Mouse (Mus musculus) hindlimb bud, embryonic 11.5 days (tissue): Measurements from ENCODE around the gene Sptbn4.

Source experiments
- DNase-seq: peaks from one replicate; pipeline ENCODE4 v3.0.0-alpha.2; 2012; ENCODE audit warnings: low read depth, low spot score; ENCODE audit errors: extremely low spot score

The Sptbn4 gene

DNA sequence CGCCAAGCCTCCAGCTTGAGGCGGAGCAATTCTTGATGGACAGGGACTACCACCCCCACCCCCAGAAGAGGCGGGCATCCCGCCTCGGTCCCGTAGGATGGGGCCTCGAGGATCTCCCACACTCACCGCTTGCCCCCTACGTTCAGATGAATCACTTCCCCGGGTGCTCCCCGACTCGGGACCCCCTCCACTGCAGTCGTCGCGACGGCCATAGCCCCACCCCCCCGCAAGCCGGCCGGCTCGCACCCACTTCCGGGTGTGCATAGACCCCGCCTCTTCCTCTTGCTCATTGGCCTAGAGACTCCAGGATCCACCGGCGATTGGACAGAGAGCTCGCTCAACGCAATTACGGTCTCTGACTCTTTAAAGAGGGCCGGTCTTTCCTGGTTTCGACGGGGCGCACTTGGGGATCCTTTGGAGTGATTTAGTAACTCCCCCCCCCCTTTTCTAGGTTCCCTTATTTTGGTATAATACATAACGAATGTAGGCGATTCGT is 91.7 kb downstream of the Sptbn4 start, which contains the start of gene Shkbp1:
Gene Shkbp1 (minus strand): TSS at position 275 of the 496 bp plus-strand sequence.
- DNase-seq = peak; percentile 52

GRCm38 (mm10) chr7:27355261-27355660 is 92.2 kb downstream of the Sptbn4 start:
- no peak for DNase-seq

- no peak for DNase-seq
These were observed 92.7 kb downstream of the Sptbn4 start for GRCm38 (mm10) chr7:27354783-27355182.

DNA sequence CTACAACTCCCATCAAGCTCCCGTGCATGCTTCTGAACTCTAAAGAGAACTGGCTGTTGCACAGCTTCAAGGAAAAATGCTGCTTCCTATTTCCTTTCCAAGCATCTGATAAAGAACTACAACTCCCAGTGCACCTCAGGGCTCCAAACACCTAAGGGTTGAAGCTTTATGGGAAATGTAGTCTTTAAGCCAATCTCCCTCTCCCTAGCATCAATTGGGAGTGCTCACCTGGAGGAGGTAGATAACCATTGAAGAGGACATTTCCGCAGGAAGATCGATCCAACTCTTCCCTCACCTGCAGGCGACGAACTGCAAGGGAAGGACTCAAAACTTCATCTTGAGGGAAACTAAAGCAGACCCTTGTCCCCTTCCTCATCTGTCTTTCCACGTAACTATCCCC is 93.3 kb downstream of the Sptbn4 start:
- no peak for DNase-seq

DNA sequence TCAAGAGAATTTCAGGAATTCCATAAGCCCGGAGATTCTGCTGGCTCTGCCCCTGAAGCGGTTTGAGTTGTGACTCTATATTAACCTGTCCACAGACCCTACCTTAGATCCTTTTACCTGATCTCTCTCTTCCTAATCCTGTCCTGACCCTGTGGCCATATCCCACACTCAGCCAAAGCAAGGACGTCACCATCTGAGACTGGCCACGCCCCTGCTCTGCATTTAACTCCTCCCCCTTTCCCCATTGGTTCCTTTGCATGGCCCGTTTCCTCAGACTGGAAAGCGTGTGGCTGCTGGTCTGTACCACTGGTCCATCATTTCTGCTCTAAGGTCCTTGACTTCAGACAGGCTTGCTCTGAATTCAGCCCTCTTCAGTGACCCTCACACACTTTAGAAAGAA is 102.0 kb downstream of the Sptbn4 start:
- DNase-seq = no peak

DNA sequence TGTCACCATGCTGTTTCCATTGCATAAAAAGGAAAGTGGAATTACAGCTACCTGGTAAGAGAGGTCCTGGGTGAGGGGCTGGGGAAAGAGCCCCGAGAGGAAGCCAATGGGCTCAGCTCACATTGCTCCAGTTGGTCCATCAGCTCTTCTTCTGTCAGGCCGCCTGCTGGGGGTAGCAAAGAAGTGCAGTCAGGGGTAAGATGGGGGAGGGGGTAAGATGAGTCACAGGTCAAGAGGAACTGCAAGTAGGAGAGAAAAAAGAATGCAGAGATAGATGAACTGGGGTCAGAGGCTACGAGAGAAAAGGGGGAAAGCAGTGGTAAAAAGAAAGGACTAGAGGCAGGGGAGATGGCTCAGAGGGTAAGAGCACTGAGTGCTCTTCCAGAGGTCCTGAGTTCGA is 104.9 kb downstream of the Sptbn4 start:
- DNase-seq = no peak

- no peak for DNase-seq
These were observed 108.0 kb downstream of the Sptbn4 start for GRCm38 (mm10) chr7:27339519-27339918.

DNA sequence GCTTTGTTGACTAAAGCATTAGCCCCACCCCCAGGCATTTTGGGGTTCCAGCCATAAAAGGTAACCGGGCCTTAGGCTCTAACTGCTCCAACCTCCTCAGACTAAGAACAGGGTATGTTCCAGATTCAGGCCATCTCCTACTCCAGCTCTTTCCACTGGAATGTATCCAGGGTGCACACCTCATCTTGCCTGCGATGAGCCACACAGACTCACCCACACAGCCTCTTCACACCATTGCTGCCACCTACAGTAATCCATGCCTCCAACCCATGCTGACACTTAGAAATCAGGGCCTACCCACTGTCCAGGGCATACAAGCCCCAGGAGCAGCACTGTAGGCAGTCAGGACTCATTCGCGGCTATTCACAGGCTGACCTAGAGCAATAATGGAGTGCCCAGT is 108.4 kb downstream of the Sptbn4 start:
- no peak for DNase-seq

DNA sequence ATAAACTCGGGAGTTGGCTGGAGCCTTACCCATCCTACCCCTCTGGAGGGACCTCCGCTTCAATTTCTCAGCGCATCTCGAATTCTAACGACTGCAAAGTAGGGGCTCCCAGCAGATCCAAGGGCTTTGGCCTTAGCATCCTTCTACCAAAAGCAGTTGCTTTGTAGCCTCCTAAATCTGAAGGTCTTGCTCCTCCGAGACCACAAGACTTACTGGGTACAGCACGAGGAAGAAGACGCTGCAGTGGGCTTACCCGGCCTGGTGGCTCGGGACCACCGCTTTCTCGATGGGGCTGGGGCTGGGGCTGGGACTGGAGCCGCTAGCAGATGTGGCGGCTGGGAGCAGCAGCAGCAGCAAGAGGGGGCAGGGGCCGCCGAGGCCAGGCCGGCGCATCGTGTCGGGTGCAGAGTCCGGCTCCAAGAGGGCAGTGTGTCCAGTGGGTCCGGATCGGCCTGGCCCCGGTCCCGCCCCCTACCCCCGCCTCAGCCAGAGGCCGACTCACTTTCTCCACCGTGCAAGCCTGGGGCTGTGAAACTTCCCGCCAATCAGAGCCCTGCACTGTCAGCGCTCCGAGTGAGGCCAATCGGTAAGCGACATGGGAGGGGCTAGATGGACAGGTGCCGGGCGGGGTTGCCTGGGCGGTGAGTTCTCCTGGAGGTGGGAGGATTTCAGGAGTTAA is 110.2 kb downstream of the Sptbn4 start, which contains the start of gene Ltbp4:
Gene Ltbp4 (minus strand): TSS at position 518 of the 679 bp plus-strand sequence.
- no peak for DNase-seq

GRCm38 (mm10) chr7:27335928-27336823 is 111.3 kb downstream of the Sptbn4 start:
- peak; percentile 92 for DNase-seq

DNA sequence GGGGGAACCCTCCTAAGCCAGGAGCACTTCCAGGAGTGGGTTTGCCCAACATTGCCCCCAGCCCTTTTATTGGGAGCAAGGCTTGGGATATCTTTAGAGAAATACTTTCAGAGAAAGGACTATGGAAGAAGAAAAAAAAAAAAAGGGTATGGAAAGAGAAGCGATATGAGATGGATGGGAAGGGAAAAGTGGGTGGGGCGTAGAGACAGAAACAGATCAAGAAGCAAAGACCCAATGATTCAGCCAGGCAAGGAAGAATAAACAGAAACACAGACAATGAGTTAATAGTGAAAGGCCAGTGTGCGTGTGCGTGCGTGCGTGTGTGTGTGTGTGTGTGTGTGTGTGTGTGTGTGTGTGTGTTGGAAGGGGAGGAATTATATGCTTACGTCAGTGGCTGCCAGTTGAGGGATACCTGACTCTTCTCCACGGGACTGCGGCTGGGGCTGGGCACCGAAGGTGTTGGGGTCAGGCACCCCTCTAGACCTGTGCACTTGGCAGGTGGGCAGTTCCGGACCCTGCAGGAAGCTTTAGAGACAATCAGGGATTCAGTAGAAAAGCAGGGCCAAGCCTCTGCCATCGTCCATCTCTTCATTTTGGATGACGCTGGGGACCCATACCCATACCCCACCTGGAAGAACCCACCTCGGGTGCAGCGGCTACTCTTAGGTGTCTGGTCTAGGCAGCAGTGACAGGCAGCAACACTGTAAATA is 112.3 kb downstream of the Sptbn4 start:
- no peak for DNase-seq

- DNase-seq = no peak
These were observed 113.0 kb downstream of the Sptbn4 start for GRCm38 (mm10) chr7:27334405-27334911.

DNA sequence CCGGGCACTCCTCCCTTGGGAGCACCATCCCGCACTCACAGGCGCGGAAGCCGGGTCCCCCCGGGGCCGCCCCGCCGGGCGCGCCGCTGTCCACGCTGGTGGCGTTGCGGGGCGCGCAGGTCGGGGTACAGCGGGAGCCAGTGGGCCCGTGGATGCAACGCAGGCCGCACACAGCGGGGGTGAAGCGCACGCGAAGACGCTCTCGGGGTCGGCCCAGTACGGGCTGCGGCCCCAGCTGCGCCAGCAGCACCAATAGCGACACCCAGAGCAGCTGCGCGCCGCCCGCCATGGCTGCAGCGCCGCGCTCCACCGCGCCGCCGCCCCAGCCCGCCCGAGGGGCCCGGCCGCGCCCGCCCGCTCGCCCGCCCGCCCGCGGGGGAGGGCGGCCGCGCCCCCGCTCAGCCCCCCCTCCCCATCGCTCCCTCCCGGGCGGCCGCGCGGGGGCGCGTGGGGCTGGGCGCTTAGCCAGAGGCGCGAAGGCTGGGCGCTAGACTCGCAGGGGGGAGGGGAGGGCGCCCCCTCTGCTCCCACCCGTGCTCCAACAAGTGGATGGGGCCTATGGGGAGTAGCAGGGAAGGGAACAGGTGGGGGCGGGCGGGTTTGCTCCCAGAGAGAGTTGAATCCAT is 114.1 kb downstream of the Sptbn4 start:
- DNase-seq = no peak

DNA sequence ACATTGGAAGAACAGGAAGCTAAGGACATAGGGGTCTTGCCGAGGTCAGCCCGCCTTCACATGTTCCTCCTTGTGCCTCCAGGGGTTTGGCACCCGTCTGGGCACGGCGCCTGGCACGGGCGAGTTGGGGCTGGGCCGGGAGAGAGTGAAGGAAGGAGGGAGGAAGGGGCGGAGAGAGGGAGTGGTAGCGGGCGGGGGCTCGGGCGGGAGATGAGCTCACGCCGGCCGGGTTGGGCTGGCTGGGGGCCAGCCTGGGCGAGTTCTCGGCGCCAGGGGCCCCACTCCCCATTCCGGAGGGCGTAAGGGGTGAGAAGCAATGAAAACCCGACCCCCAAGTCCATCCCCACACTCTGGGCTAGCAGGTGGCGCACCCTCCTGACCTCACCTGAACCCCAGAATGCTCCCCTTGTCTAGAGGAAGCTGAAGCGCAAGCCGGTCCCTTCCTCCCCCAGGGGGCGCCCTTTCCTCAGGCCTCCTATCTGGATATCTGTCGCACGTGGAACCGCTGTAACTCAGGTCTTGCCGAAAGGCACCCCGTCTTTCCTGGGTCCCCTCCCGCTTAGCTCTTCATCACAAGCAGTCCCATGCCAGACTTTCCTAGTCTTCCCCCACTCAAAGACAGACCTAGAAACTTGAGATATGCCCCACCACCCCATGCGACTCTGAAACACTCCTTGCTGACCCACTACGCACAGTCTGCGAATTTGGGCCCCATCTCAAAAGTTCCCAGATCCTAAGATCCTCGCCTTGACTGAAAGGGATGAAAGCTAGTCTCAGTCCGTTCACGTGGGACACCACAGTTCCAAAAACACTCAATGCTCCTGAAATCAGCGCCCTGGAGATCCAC is 114.9 kb downstream of the Sptbn4 start:
- no peak for DNase-seq

DNA sequence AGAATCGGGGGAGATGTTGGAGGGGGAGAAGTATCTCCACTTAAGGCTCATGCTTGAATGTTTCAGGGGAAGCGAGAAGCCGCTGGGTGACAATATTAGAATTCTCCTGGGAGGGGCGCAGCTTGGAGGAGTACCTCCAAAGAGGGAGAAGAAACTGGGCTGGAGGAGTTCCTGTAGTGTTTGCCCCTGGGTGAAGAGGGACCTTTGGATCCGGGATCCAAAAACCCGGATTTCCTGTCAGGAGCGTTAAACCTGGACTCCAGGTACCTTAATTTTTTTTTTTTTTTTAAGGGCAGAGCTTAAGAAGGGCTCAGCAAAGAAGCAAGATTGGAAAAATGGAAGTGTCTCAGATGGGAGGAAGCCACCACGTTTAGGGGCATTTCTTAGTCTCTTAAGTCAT is 115.6 kb downstream of the Sptbn4 start:
- no peak for DNase-seq

GRCm38 (mm10) chr7:27331541-27331851 is 116.0 kb downstream of the Sptbn4 start:
- no peak for DNase-seq

GRCm38 (mm10) chr7:27330709-27331540 is 116.6 kb downstream of the Sptbn4 start:
- no peak for DNase-seq

GRCm38 (mm10) chr7:27329981-27330380 is 117.5 kb downstream of the Sptbn4 start:
- DNase-seq = no peak

DNA sequence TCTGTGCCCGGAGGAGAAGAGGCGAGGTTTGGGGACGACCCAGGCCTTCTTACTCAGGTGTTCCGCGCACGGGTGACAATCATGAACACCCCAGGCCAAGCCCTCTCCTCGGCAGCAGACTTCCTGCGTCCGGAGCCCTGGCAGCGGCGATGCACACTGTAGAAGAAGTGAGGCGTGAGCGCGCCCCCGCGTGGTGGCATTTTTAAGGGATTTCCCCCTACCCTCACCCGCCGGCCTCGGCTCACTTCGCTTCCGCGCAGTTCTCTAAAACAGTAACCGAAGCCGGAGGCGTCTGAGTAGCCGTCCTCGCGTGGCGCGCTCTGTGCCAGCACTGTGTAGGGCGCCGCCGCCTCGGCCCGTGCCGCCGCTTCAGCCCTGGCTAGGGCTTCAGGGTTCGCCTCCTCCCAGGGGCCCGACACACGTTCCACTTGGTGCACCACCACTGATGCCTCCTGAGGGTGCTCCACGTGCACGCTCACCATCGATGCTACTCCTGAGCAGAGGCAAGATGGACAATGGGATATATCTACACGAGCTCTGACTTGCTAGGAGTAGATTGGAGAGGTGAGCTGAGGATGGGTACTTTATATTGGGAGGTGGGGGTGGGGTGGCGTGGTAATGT is 118.0 kb downstream of the Sptbn4 start:
- no peak for DNase-seq
